Mouse (Mus musculus) neural tube, embryonic 12.5 days (tissue): Measurements from ENCODE around the gene Zfp746. TPM values are rescaled to one million over a fixed set of nuclear protein-coding genes. Genes with fewer than 3 reads are reported as not detected.

ENCODE experiments used
- ATAC-seq: fragments of 200-750 bp; cut with Nextera tagmentation; 2 replicates; pipeline ENCODE4 v1.8.0; 2017; ENCODE audit warnings: low read depth, mild to moderate bottlenecking, moderate TSS enrichment, moderate library complexity; ENCODE audit not compliant: low FRiP score
- H3K27ac ChIP-seq: fragments of 300-500 bp; sonication (generic); 2 replicates; pipeline ENCODE4 v1.5.1; 2016
- H3K27me3 ChIP-seq: fragments of 300-500 bp; sonication (generic); replicated peaks from 2 replicates; pipeline ENCODE4 v1.6.1; 2016; ENCODE audit warnings: mild to moderate bottlenecking
- H3K36me3 ChIP-seq: fragments of 300-500 bp; sonication (generic); 2 replicates; pipeline ENCODE4 v1.6.1; 2016; ENCODE audit warnings: mild to moderate bottlenecking
- H3K4me1 ChIP-seq: fragments of 300-500 bp; sonication (generic); 2 replicates; pipeline ENCODE4 v1.6.1; 2016
- H3K4me2 ChIP-seq: fragments of 300-500 bp; sonication (generic); replicated peaks from 2 replicates; pipeline ENCODE4 v1.6.1; 2016; ENCODE audit warnings: mild to moderate bottlenecking
- H3K4me3 ChIP-seq: fragments of 300-500 bp; sonication (generic); 2 replicates; pipeline ENCODE4 v1.5.1; 2016
- H3K9ac ChIP-seq: fragments of 300-500 bp; sonication (generic); 2 replicates; pipeline ENCODE4 v1.6.1; 2016; ENCODE audit warnings: mild to moderate bottlenecking
- H3K9me3 ChIP-seq: fragments of 300-500 bp; sonication (generic); 2 replicates; pipeline ENCODE4 v1.6.1; 2016; ENCODE audit warnings: mild to moderate bottlenecking
- WGBS: fragments of 180-500 bp; shearing (Covaris S2); methylation state at CpG from one replicate; pipeline ENCODE4 v1.1.7; 2016; 5-methylcytosine and 5-hydroxymethylcytosine counted together
- polyA plus RNA-seq: library from polyadenylated mRNA; unstranded; fragments of >200 nt; fragmentation: Nextera tagmentation; extraction: Ambion mirVana; gene quantifications from 2 replicates; pipeline ENCODE4 v1.2.1, GENCODE M21; 2016

The Zfp746 gene
- polyA plus RNA-seq, 1 experiment from 2014 or later, result 30.3 TPM

DNA sequence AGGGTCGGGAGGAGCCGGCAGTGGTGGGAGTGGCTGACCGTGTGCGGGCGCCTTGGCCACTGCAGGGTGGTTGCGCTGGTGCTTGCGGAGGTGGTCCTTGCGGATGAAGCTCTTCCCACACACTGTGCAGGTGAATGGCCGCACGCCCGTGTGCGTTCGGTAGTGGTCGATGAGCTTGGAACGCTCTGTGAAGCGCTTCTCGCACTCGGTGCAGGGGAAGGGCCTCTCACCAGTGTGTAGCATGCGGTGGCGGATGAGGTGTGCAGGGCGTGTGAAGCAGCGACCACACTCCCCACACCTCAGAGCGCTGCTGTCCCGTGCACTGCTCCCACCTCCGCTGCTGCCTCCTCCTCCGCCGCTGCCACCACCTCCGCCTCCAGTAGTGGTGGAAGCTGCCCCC, 22.5 kb downstream of the Zfp746 start:
- Histone ChIP-seq H3K4me3 (no peak overlapping the region), H3K9me3 (no peaks in the 10 kb centered on the region), H3K4me1 (no peaks in the 10 kb centered on the region), H3K36me3 (peaks cover 67% of the 10 kb centered on the region), H3K27me3 (no peaks in the 10 kb centered on the region), H3K4me2 (no peak overlapping the region), H3K27ac (no peak overlapping the region), H3K9ac (no peak overlapping the region)
- WGBS, result 95% methylated on average over 28 of the region's 28 CpGs
- 0 out of 2 replicates have a peak, but pooled peaks have one; percentile 17 for ATAC-seq

DNA sequence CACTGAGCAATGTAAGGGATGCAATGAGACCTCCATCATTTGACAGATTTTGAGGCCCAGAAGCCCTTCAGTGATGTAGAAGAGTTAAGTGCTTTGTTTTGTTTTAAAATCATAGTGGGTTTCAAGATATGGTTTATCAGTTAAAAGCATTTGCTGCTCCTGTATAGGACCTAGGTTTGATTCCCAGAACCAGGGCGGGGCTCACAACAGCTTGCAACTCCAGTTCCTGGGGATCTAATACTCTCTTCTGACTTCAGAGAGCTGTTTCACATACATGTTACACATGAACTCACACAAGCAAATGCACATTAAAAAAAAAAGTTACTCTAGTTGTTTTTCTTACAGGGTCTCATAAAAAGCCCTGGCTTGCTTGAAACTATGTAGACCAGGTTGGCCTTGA, 25.5 kb downstream of the Zfp746 start:
- Histone ChIP-seq H3K4me1 (no peaks in the 10 kb centered on the region), H3K4me3 (no peak overlapping the region), H3K4me2 (no peak overlapping the region), H3K9ac (no peak overlapping the region), H3K36me3 (peaks cover 43% of the 10 kb centered on the region), H3K27ac (no peak overlapping the region), H3K27me3 (no peaks in the 10 kb centered on the region), H3K9me3 (no peaks in the 10 kb centered on the region)
- no peak for ATAC-seq
- WGBS, result 97% methylated on average over 1 of the region's 1 CpGs

DNA sequence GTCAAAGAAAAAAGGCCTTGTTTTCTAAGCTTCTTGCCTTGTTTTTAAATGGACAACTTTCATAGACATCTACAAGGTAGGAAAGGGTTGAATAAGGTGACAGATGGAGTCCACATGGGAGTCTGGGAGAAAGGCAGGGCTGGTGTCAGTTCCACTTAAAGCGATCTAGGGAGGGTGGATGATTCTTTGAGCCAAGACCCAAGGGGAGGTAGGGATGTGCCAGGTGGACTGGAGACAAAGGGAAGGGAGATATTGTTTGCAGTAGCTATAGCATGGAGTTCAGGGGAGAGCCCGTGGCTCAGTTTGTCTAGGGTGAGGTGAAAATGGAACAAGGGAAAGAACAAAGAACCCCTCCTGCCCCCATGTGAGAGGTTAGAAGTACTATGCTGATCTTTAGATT, 26.0 kb downstream of the Zfp746 start:
- Histone ChIP-seq H3K4me2 (no peak overlapping the region), H3K27ac (no peak overlapping the region), H3K9me3 (no peaks in the 10 kb centered on the region), H3K27me3 (no peaks in the 10 kb centered on the region), H3K36me3 (peaks cover 38% of the 10 kb centered on the region), H3K4me3 (no peak overlapping the region), H3K9ac (no peak overlapping the region), H3K4me1 (no peaks in the 10 kb centered on the region)
- ATAC-seq, result no peak
- 96% methylated on average over 2 of the region's 2 CpGs for WGBS

DNA sequence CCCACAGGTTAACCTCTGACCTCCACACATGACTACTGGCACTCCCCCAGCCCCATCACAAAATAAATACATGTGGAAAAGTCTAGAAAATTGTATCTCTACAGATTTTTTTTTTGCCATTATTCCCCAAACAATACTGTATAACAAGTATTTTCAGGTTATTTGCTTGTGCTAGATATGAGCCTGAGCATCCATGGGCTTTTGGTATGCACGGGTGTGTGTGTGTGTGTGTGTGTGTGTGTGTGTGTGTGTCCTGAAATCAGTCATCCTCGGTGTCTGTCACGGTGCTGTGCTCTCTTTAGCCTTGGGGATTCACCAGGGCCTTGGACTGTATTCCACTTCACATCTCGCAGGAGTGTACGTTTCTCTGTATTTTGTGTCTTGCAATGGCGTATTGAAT, 34.3 kb downstream of the Zfp746 start:
- no peak for ATAC-seq
- no peaks in the 10 kb centered on the region for H3K36me3 ChIP-seq
- H3K27me3 ChIP-seq, result no peaks in the 10 kb centered on the region
- H3K27ac ChIP-seq, result no peak overlapping the region
- WGBS, result 82% methylated on average over 6 of the region's 6 CpGs
- no peak overlapping the region for H3K4me2 ChIP-seq
- no peak overlapping the region for H3K9ac ChIP-seq
- H3K9me3 ChIP-seq, result no peaks in the 10 kb centered on the region
- H3K4me3 ChIP-seq, result no peak overlapping the region
- peaks cover 8% of the 10 kb centered on the region for H3K4me1 ChIP-seq

DNA sequence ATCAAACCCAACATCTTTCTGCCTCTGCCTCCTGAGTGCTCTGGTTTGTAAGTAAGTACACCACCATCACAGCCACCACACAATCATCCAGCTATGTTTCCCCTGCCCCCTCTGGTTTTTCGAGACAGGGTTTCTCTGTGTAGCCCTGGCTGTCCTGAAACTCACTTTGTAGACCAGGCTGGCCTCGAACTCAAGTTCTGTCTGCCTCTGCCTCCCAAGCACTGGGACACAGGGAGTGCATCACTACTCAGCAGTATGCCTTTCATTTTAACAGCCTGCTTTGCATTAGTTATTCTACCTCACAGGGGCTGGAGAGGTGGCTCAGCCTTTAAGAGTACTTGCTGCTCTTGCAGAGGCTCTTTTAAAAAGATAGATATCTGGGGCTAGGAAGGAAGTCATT, 34.7 kb downstream of the Zfp746 start:
- Histone ChIP-seq H3K9ac (no peak overlapping the region), H3K27me3 (no peaks in the 10 kb centered on the region), H3K4me3 (no peak overlapping the region), H3K36me3 (no peaks in the 10 kb centered on the region), H3K9me3 (no peaks in the 10 kb centered on the region), H3K4me1 (peaks cover 8% of the 10 kb centered on the region), H3K4me2 (no peak overlapping the region), H3K27ac (no peak overlapping the region)
- ATAC-seq, result no peak
- 87% methylated on average over 2 of the region's 2 CpGs for WGBS

DNA sequence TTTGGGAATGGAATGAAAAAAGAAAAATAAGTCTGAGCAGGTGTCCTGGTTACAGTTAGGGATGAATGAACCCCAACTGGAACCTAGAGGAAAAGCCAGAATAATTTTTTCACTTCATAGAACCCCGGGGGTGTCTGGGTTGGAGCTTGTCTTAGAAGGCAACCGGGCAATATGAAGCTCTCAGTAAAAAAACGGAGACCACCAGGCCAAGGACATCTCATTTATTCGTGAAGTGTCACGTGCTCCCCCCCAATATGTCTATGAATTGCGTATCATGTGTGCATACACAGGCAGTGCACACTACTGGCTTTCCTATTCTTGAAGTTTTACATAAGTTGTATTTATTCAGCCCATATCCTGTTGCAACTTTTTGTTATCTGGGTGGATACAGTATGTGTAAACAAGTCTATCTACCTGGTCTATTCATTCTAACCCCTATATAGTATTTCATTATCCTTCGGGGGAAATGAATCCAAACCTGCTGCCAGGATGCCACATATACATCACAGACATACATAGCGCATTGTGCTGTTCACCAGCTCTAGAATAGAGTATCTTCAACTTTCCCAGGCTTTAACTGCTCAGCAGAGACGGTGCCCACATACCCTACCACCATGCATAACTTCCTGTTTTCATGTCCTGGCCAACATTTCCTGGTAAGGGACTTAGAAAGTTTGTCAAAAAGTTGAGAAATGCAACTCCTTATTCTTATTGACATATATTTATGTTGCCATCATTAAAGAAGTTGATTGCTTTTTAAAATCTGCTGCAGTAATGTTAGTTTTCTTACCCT, 36.9 kb downstream of the Zfp746 start:
- Histone ChIP-seq H3K4me1 (peaks cover 8% of the 10 kb centered on the region), H3K4me3 (peak overlapping the region; percentile 86), H3K36me3 (peaks cover under 1% of the 10 kb centered on the region; the same call in 1 of the 2 replicates), H3K27me3 (no peaks in the 10 kb centered on the region), H3K9me3 (no peaks in the 10 kb centered on the region), H3K27ac (0 out of 2 replicates have a peak overlapping the region, but pooled peaks have one; percentile 81), H3K4me2 (peak overlapping the region; percentile 64), H3K9ac (peak overlapping the region; percentile 86; the same call in 1 of the 2 replicates)
- WGBS, result 63% methylated on average over 9 of the region's 9 CpGs
- ATAC-seq, result no peak

DNA sequence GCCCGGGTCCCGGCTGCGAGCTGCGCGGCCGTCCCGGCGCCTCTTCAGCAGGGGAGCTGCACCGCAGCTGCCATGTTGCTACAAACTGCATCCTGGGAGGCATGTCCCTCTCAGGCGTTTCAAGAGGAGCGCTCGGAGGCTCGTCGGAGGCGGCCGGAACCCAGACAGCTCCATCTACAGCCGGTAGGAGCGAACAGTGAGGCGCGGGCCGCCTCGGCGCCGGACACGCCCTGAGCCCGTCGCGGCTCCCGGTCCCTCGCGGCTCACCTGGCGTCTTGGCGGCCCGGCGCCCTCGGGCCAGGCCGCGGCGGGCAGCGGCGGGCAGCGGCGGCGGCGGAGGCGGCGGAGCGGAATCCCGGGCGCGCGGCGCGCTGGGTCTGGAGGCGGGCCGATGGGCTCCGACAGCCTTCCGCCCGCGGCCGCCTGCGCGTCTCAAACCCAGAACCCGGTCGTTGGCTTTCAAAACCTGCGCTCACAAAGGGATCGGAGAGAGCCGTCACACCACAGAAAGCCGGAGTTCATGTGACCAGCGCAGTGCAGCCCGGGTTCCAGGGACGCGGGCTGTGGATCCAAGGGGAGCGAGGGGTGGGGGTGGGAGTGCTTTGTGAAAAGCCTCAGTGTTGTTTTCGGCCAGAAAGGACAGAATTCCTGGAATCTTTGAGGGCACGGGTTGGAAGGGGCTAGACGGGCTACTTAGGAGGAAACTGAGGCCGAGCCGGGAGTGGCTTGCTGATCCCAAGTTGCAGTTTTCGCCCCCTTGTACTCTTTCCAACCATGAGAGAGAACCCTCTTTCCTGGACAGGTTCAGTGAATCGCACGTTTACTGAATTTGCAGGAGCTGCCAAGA, 37.7 kb downstream of the Zfp746 start, which contains the start of gene Zfp777:
Gene Zfp777 (minus strand): TSS at position 486 of the 847 bp plus-strand sequence.
- peak within 1 kb of the TSS; percentile 89 for H3K9ac ChIP-seq
- H3K9me3 ChIP-seq, result no peaks in the 10 kb centered on the region
- H3K4me3 ChIP-seq, result peak within 1 kb of the TSS; percentile 86
- H3K4me1 ChIP-seq, result peaks cover 8% of the 10 kb centered on the region
- peak within 1 kb of the TSS; percentile 85 for H3K4me2 ChIP-seq
- WGBS, result under 1% methylated on average over 79 of the region's 82 CpGs
- no peaks in the 10 kb centered on the region for H3K27me3 ChIP-seq
- peak within 1 kb of the TSS; percentile 81 for H3K27ac ChIP-seq
- ATAC-seq, result peak; percentile 88
- H3K36me3 ChIP-seq, result peaks cover 9% of the 10 kb centered on the region

DNA sequence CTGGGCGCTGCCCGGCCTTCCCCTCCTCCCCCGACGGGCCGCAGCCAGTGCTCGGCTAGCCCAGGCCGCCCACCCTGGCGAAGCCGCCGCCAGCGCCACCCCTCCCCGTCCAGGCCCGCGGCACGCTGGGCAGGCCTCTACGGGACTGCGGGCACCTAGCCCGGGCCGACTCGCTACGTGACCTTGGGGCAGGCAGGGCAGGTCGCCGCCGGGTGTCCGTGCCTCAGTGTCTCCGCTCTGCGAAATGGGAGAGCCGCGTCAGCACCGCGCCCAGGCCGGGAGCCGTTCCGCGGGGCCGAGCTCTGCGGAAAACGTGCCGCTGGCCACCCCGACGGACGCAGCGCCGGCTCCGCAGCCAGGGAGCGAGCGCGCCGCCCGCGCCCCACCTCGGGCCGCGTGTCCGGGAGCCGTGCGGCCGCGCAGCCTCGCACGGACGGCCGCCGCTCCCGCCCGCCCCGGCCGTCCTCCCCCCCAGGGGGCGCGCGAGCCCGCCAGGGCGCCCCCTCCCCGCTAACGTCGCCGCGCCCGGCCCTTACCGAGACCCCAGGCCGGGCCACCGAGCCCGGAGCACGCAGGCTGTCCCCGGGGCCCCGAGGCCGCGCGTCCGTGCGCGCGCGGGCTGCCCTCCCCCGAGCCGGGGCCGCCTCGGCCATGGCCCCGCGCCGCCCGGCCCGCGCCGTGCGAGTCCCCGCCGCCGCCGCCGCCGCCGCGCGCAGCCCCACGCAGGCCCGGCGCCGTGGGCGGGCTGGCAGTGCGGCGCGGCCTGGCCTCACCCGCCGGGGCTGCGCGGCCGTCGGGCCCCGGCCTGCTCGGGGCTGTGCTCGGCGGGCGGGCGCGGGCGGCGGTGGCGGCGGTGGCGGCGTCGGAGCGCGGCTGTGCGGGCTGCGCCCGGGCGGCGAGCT, 38.7 kb downstream of the Zfp746 start:
- no peaks in the 10 kb centered on the region for H3K27me3 ChIP-seq
- H3K4me1 ChIP-seq, result peaks cover 8% of the 10 kb centered on the region
- no peaks in the 10 kb centered on the region for H3K9me3 ChIP-seq
- peak overlapping the region; percentile 81; the same call in 1 of the 2 replicates for H3K27ac ChIP-seq
- H3K4me2 ChIP-seq, result peak overlapping the region; percentile 85
- WGBS, result under 1% methylated on average over 108 of the region's 150 CpGs
- peak; percentile 49 for ATAC-seq
- peak overlapping the region; percentile 89 for H3K9ac ChIP-seq
- H3K36me3 ChIP-seq, result peaks cover 18% of the 10 kb centered on the region
- H3K4me3 ChIP-seq, result peak overlapping the region; percentile 86

DNA sequence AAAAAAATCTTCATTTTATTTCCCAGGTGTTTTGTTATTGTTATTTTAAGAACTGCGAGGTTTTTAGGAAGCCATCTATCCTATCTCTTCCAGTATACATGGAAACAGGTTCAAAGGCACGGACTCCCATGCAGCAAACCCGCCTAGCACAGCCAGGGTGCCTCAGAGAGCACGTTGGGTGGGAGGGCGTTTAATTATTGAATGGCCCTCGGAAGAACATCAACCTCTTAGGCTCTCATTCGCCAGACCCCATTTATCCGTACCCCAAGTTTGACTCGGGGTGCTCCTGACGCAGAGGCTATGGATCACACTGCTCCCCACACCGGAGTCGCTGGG, 39.3 kb downstream of the Zfp746 start:
- Histone ChIP-seq H3K4me3 (peak overlapping the region; percentile 86), H3K27me3 (no peaks in the 10 kb centered on the region), H3K36me3 (peaks cover 21% of the 10 kb centered on the region), H3K4me2 (peak overlapping the region; percentile 85), H3K9me3 (no peaks in the 10 kb centered on the region), H3K4me1 (peaks cover 8% of the 10 kb centered on the region), H3K9ac (peak overlapping the region; percentile 89), H3K27ac (no peak overlapping the region)
- 7% methylated on average over 12 of the region's 12 CpGs for WGBS
- no peak for ATAC-seq

DNA sequence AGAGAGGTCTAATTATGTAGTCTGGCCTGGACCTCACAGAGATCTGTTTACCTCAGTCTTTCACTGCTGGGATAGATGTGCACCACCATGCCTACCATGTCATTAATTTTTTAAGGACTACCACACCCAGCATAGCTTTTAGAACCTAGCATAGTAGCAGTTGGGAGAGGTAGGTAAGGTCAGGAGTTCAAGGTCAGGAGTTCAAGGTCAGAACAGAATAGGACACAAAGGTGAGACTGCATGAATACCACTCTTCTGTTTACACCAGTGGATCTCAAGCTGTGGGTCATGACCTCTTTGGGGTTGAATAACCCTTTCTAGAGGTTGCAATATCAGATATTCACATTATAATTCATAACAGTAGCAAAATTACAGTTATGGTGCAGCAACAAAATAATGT, 53.7 kb downstream of the Zfp746 start:
- H3K36me3 ChIP-seq, result peaks cover 77% of the 10 kb centered on the region
- no peak overlapping the region for H3K4me2 ChIP-seq
- no peak overlapping the region for H3K9ac ChIP-seq
- H3K27me3 ChIP-seq, result no peaks in the 10 kb centered on the region
- no peaks in the 10 kb centered on the region for H3K9me3 ChIP-seq
- H3K27ac ChIP-seq, result no peak overlapping the region
- no peak overlapping the region for H3K4me3 ChIP-seq
- no peak for ATAC-seq
- H3K4me1 ChIP-seq, result no peaks in the 10 kb centered on the region

DNA sequence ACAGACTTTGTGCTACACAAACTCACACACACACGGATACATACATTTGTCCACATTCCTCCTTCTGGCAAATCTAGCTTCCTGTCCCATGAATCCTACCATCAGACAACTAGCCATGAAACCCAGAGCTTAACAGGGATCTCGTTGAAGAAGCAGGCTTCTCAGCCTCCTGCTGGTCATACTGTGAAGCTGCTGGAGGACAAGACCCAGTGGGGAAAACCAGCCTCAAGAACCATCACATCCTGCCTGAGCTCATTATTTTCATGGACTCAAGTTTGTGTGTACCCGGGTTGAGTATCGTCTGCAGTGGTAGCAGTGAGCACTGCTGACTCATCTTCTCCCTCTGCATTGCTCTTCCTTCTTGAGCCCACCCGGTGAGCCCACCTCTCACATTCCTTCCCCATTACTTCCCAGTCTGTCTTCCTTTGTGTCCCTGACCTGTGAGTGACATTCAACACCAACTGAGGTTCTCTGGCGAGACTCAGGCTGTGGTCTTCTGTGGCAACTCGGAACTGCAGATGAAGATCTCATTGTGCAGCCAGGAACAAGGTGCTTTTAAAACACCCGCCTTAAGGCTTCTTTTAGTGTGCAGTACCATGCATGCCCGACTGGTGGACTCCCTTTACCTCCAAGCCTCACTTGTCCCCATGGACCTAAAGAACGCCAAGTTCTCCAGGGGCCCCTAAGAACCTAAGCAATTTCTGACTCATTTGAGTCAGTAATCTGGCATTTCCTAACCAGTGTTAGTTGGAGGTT, 60.3 kb downstream of the Zfp746 start:
- Histone ChIP-seq H3K4me1 (peaks cover 6% of the 10 kb centered on the region), H3K4me2 (no peak overlapping the region), H3K9ac (no peak overlapping the region), H3K27ac (no peak overlapping the region), H3K4me3 (no peak overlapping the region), H3K9me3 (peaks cover 21% of the 10 kb centered on the region), H3K36me3 (peaks cover 78% of the 10 kb centered on the region), H3K27me3 (no peaks in the 10 kb centered on the region)
- no peak for ATAC-seq
- WGBS, result 85% methylated on average over 10 of the region's 10 CpGs
